Mouse (Mus musculus): ENCODE results near the gene Slc25a18. TPM values are rescaled to one million over a fixed set of nuclear protein-coding genes. Genes with fewer than 3 reads are reported as not detected.
"Not testable (repeated sequence)": the region's sequence is repeated elsewhere in the genome, so short reads cannot be mapped to it uniquely, and the experiment has no call there.

The Slc25a18 gene
- total and polyA plus RNA-seq, 2 experiments from 2014 or later = 53.8 to 105 TPM

DNA sequence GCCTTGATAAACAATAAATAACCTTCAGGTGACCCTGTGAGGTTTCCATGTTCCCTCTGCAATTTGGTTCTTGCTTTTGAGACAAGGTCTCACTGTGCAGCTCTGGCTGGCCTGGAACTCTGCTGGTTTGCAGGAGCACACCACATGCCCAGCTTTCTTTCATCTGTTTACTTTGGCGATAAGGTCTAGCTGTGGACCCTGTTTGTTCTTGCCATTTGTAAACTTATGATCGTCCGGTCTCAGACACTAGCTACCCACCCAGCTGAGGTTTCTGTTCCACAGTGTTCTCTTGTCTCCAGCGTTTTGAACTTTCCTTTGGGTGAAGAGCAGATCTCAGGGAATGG is 34.3 kb downstream of the Slc25a18 start:
- 96% methylated on average over 4 of the region's 4 CpGs for WGBS
- Histone ChIP-seq H3K4me2 (ENCODE audit: low read depth, low read length) (no peak overlapping the region), H3K9me3 (ENCODE audit: low read length) (no peaks in the 10 kb centered on the region), H3K27ac (no peak overlapping the region), H3K9ac (replicated peaks; ENCODE audit: low read length) (no peak overlapping the region), H3K36me3 (ENCODE audit: insufficient read depth, low read length) (peaks cover 58% of the 10 kb centered on the region), H3K27me3 (ENCODE audit: insufficient read depth, low read length) (no peaks in the 10 kb centered on the region), H3K4me3 (ENCODE audit: low read length) (no peak overlapping the region), H3K4me1 (ENCODE audit: insufficient read depth, low read length) (no peaks in the 10 kb centered on the region)
- DNase-seq (ENCODE audit: low spot score) (no peak), ATAC-seq (no peak)
- no peak for TF ChIP-seq CTCF (IDR thresholded peaks at IDR 0.05; ENCODE audit: low read depth)

DNA sequence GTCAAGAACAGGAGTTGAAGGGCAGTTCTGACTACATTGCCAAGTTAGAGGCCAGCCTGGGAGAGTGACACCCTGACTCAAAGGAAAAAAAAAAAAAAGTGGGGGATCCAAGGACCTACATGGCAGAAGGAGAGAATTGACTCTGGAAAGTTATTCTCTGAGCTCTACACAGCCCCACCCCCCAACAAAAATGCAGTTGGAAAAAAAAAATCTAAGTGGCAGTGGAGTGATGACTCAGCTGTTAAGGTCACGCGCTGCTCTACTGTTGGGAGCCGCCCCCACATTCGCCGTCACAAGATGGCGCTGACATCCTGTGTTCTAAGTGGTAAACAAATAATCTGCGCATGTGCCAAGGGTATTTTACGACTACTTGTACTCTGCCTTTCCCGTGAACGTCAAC is 38.6 kb downstream of the Slc25a18 start:
- WGBS = 99% methylated on average over 6 of the region's 10 CpGs
- H3K27me3 ChIP-seq (ENCODE audit: insufficient read depth, low read length); H3K4me3 ChIP-seq (ENCODE audit: low read length); ATAC-seq; H3K27ac ChIP-seq; H3K4me1 ChIP-seq (ENCODE audit: insufficient read depth, low read length); H3K9ac ChIP-seq (replicated peaks; ENCODE audit: low read length); H3K4me2 ChIP-seq (ENCODE audit: low read depth, low read length); DNase-seq (ENCODE audit: low spot score); H3K9me3 ChIP-seq (ENCODE audit: low read length): not testable (repeated sequence)
- H3K36me3 ChIP-seq (ENCODE audit: insufficient read depth, low read length) = peaks cover 26% of the 10 kb centered on the region

DNA sequence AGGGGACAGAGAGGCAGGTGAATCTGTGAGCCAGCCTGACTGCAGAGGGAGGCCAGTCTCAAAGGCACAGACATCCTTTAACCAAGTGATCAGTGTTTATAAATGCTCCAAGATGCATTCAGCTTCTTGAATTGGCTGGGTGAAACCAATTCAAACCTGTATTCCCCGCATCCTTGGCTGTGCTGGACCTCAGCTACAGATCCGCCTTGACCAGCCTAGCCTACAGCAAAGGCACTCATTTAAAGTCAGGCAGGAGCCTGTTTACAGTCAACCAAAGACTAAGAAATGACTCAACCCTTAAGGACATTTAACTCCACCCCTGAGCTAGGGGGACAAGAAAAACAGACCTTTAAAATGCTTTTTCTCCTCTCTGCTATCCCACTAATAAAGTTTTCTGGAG is 45.9 kb downstream of the Slc25a18 start:
- Histone ChIP-seq H3K9ac (replicated peaks; ENCODE audit: low read length) (no peak overlapping the region), H3K4me2 (ENCODE audit: low read depth, low read length) (no peak overlapping the region), H3K27ac (no peak overlapping the region), H3K36me3 (ENCODE audit: insufficient read depth, low read length) (peaks cover 18% of the 10 kb centered on the region), H3K27me3 (ENCODE audit: insufficient read depth, low read length) (no peaks in the 10 kb centered on the region), H3K9me3 (ENCODE audit: low read length) (no peaks in the 10 kb centered on the region), H3K4me1 (ENCODE audit: insufficient read depth, low read length) (peaks cover 10% of the 10 kb centered on the region; the same call in 1 of the 2 replicates), H3K4me3 (ENCODE audit: low read length) (no peak overlapping the region)
- DNase-seq (ENCODE audit: low spot score) (no peak), ATAC-seq (no peak)
- TF ChIP-seq CTCF (IDR thresholded peaks at IDR 0.05; ENCODE audit: low read depth) = no peak
- 98% methylated on average over 2 of the region's 2 CpGs for WGBS

DNA sequence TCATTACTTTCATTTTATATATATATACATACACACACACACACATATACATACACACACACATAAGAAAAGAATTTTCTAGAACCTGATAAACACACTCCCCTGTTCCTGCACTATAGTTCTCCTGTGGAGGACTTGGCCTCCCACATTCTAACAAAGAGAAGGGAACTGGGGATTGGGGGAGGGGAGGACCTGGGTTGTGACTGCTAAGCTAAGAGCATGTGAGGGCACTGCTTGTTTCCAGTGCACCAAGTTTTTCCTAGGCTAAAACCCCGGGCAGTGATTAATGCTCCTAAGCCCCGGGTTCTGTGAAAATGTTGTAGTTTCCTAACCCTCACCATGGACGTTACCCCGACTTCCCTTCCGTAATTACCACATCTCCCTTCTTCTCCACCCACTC is 46.8 kb downstream of the Slc25a18 start:
- TF ChIP-seq CTCF (IDR thresholded peaks at IDR 0.05; ENCODE audit: low read depth) = no peak
- no peaks in the 10 kb centered on the region for H3K9me3 ChIP-seq (ENCODE audit: low read length)
- no peak overlapping the region for H3K27ac ChIP-seq
- WGBS = 92% methylated on average over 5 of the region's 5 CpGs
- peaks cover 10% of the 10 kb centered on the region; the same call in 1 of the 2 replicates for H3K4me1 ChIP-seq (ENCODE audit: insufficient read depth, low read length)
- no peaks in the 10 kb centered on the region for H3K27me3 ChIP-seq (ENCODE audit: insufficient read depth, low read length)
- ATAC-seq (no peak), DNase-seq (ENCODE audit: low spot score) (no peak)
- H3K4me2 ChIP-seq (ENCODE audit: low read depth, low read length) = no peak overlapping the region
- H3K36me3 ChIP-seq (ENCODE audit: insufficient read depth, low read length) = peaks cover 18% of the 10 kb centered on the region
- no peak overlapping the region for H3K9ac ChIP-seq (replicated peaks; ENCODE audit: low read length)
- H3K4me3 ChIP-seq (ENCODE audit: low read length) = no peak overlapping the region

DNA sequence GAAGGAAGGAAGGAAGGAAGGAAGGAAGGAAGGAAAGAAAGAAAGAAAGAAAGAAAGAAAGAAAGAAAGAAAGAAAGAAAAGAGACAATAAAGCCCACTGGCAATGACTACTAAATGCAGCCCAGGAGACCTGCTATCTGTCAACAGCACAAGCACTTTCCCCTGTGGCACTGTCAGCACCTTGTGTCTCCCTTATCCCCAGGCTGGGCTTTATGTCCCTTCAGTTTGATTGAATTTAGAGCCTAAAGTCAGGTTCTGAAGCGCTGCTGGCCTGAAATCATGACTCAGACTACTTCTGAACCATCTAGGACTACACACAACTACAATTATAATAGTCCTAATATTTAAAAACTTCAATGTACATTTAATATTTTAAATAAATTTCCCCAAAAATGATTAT is 47.6 kb downstream of the Slc25a18 start:
- DNase-seq (ENCODE audit: low spot score) = no peak
- TF ChIP-seq CTCF (IDR thresholded peaks at IDR 0.05; ENCODE audit: low read depth) = no peak
- Histone ChIP-seq H3K4me3 (ENCODE audit: low read length) (no peak overlapping the region), H3K27ac (no peak overlapping the region), H3K9ac (replicated peaks; ENCODE audit: low read length) (no peak overlapping the region), H3K4me1 (ENCODE audit: insufficient read depth, low read length) (peaks cover 10% of the 10 kb centered on the region; the same call in 1 of the 2 replicates), H3K36me3 (ENCODE audit: insufficient read depth, low read length) (peaks cover 18% of the 10 kb centered on the region), H3K4me2 (ENCODE audit: low read depth, low read length) (peak overlapping the region; percentile 79; the same call in 1 of the 2 replicates), H3K27me3 (ENCODE audit: insufficient read depth, low read length) (no peaks in the 10 kb centered on the region), H3K9me3 (ENCODE audit: low read length) (no peaks in the 10 kb centered on the region)
- 96% methylated on average over 1 of the region's 1 CpGs for WGBS
- ATAC-seq = no peak

DNA sequence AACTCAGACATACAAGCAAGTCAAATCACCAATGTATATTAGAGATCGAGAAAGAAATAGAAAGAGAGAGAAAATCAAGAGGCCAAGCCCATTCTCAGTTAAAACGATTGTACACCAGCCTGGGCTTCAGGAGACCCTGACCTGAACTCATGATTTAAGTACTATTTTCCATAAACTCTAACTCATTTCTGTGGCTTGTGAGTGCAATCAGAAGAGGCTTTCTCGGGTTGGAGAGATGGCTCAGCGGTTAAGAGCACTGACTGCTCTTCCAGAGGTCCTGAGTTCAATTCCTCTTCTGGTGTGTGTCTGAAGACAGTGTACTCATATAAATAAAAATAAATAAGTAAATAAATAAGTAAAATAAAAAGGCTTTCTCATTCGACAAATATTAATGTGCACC is 48.3 kb downstream of the Slc25a18 start:
- TF ChIP-seq CTCF (IDR thresholded peaks at IDR 0.05; ENCODE audit: low read depth) = no peak
- WGBS = 47% methylated on average over 5 of the region's 5 CpGs
- Histone ChIP-seq H3K4me1 (ENCODE audit: insufficient read depth, low read length) (peaks cover 10% of the 10 kb centered on the region; the same call in 1 of the 2 replicates), H3K9me3 (ENCODE audit: low read length) (no peaks in the 10 kb centered on the region), H3K4me2 (ENCODE audit: low read depth, low read length) (peak overlapping the region; percentile 79), H3K27me3 (ENCODE audit: insufficient read depth, low read length) (no peaks in the 10 kb centered on the region), H3K27ac (no peak overlapping the region), H3K9ac (replicated peaks; ENCODE audit: low read length) (peak overlapping the region; percentile 86), H3K36me3 (ENCODE audit: insufficient read depth, low read length) (peaks cover 18% of the 10 kb centered on the region), H3K4me3 (ENCODE audit: low read length) (peak overlapping the region; percentile 96)
- ATAC-seq (no peak), DNase-seq (ENCODE audit: low spot score) (no peak)

DNA sequence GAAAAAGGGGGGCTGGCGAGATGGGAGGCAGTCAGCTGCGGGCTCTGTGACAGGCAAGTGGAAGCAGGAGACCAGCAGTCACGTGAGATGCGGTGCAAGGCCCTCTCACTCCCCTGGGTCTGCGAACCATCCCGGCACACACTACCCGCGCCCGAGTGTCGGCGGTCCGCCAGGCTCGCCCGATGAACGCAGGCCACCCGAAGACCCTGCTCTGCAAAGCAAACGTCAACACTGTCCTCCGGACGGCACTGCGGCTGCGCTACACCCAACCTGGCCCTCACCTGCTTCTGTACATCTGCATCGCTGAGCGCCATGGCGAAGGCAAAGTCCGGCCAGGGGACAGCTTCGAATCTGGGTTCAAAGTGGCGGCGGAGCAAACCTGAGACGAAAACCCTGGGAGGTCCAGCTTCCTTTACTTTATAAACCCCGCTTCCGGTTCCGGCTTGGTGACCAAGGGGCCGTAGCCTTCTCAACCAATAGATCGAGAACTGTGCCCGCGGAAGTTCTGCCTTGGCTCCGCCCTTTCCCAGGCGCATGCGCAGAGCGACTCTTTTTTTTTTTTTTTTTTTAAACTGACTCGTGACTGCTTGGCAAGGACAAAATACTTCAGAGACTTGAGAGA is 49.0 kb downstream of the Slc25a18 start, which contains the start of gene Atp6v1e1:
TSS of gene Atp6v1e1 (minus strand) at position 487 of the 622 bp plus-strand sequence.
- peaks cover 15% of the 10 kb centered on the region for H3K36me3 ChIP-seq (ENCODE audit: insufficient read depth, low read length)
- DNase-seq (ENCODE audit: low spot score) (peak; percentile 97), ATAC-seq (peak; percentile 98)
- H3K27me3 ChIP-seq (ENCODE audit: insufficient read depth, low read length) = no peaks in the 10 kb centered on the region
- TF ChIP-seq CTCF (IDR thresholded peaks at IDR 0.05; ENCODE audit: low read depth) = no peak
- H3K4me3 ChIP-seq (ENCODE audit: low read length) = peak within 1 kb of the TSS; percentile 96
- H3K9me3 ChIP-seq (ENCODE audit: low read length) = no peaks in the 10 kb centered on the region
- peak within 1 kb of the TSS; percentile 86 for H3K9ac ChIP-seq (replicated peaks; ENCODE audit: low read length)
- peaks cover 10% of the 10 kb centered on the region; the same call in 1 of the 2 replicates for H3K4me1 ChIP-seq (ENCODE audit: insufficient read depth, low read length)
- H3K27ac ChIP-seq = peak within 1 kb of the TSS; percentile 96
- WGBS = under 1% methylated on average over 41 of the region's 41 CpGs
- peak within 1 kb of the TSS; percentile 79 for H3K4me2 ChIP-seq (ENCODE audit: low read depth, low read length)

All from hindbrain, postnatal 0 days (tissue).